Mouse (Mus musculus) hindbrain, embryonic 14.5 days (tissue): ENCODE data around the gene Glis2. TPM values are rescaled to one million over a fixed set of nuclear protein-coding genes. Genes with fewer than 3 reads are reported as not detected.
A peak's percentile ranks its signal among the peaks of the same experiment; 100 is the strongest.

Experiments used
- ATAC-seq: fragments of 200-750 bp; cut with Nextera tagmentation; 2 replicates; pipeline ENCODE4 v1.8.0; 2017; ENCODE audit warnings: moderate number of reproducible peaks, mild to moderate bottlenecking, moderate TSS enrichment, moderate library complexity; ENCODE audit not compliant: low FRiP score
- DNase-seq: peaks from one replicate; pipeline ENCODE4 v3.0.0-alpha.2; 2015; ENCODE audit warnings: low spot score
- H3K27ac ChIP-seq: fragments of 300-500 bp; sonication (generic); 2 replicates; pipeline ENCODE4 v1.5.1; 2014; ENCODE audit warnings: mild to moderate bottlenecking, moderate library complexity
- H3K27me3 ChIP-seq: fragments of 300-500 bp; sonication (generic); 2 replicates; pipeline ENCODE4 v1.6.1; 2014; ENCODE audit warnings: mild to moderate bottlenecking, low read length, mixed read lengths; ENCODE audit not compliant: control insufficient read depth, insufficient read depth
- H3K36me3 ChIP-seq: fragments of 300-500 bp; sonication (generic); replicated peaks from 2 replicates; pipeline ENCODE4 v1.6.1; 2014; ENCODE audit not compliant: control insufficient read depth, insufficient read depth
- H3K4me1 ChIP-seq: fragments of 300-500 bp; sonication (generic); replicated peaks from 2 replicates; pipeline ENCODE4 v1.6.1; 2014; ENCODE audit warnings: antibody characterized with exemption, low read length, mixed read lengths; ENCODE audit not compliant: control insufficient read depth, insufficient read depth
- H3K4me2 ChIP-seq: fragments of 300-500 bp; sonication (generic); replicated peaks from 2 replicates; pipeline ENCODE4 v1.6.1; 2014; ENCODE audit warnings: mild to moderate bottlenecking, moderate library complexity
- H3K4me3 ChIP-seq: fragments of 300-500 bp; sonication (generic); replicated peaks from 2 replicates; pipeline ENCODE4 v1.5.1; 2014; ENCODE audit warnings: mild to moderate bottlenecking, low read length
- H3K9ac ChIP-seq: fragments of 300-500 bp; sonication (generic); 2 replicates; pipeline ENCODE4 v1.6.1; 2014
- H3K9me3 ChIP-seq: fragments of 300-500 bp; sonication (generic); 2 replicates; pipeline ENCODE4 v1.6.1; 2016; ENCODE audit warnings: low read length; ENCODE audit not compliant: control insufficient read depth
- WGBS: fragments of 180-500 bp; shearing (Covaris S2); extraction: QIAGEN DNeasy Blood & Tissue Kit; methylation state at CpG from one replicate; pipeline ENCODE4 v1.1.7; 2014; 5-methylcytosine and 5-hydroxymethylcytosine counted together
- polyA plus RNA-seq: library from polyadenylated mRNA; unstranded; fragments of >200 nt; fragmentation: Nextera tagmentation; extraction: Ambion mirVana; gene quantifications from 2 replicates; pipeline ENCODE4 v1.2.1, GENCODE M21; 2014

Glis2 gene
- polyA plus RNA-seq, 1 experiment from 2014 or later, result 19.0 TPM

DNA sequence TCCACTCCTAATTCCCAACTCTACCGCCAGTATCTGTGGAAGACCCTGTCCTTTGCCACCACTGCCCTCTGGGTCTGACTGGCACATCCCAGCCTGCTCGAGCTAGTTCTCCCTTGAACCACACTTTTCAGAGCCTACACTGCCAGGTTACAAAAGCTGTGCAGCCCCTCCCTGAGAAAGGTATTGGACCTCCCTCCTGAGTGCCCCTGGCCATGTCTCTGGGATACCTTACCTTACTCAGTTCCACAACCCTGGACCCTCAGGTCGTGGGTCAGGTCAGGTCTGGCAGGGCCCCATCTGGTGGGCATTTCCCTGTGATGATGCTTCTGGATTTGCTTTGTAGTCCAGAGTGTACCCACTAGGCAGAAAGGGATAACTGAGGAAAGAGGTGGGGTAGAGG is 5.1 kb downstream of the Glis2 start:
- no peak overlapping the region for H3K4me3 ChIP-seq
- no peaks in the 10 kb centered on the region for H3K36me3 ChIP-seq
- no peak overlapping the region for H3K9ac ChIP-seq
- peaks cover 68% of the 10 kb centered on the region for H3K4me1 ChIP-seq
- 84% methylated on average over 3 of the region's 3 CpGs for WGBS
- H3K4me2 ChIP-seq, result no peak overlapping the region
- H3K27me3 ChIP-seq, result no peaks in the 10 kb centered on the region
- H3K27ac ChIP-seq, result no peak overlapping the region
- no peak for DNase-seq
- ATAC-seq, result no peak
- H3K9me3 ChIP-seq, result no peaks in the 10 kb centered on the region

DNA sequence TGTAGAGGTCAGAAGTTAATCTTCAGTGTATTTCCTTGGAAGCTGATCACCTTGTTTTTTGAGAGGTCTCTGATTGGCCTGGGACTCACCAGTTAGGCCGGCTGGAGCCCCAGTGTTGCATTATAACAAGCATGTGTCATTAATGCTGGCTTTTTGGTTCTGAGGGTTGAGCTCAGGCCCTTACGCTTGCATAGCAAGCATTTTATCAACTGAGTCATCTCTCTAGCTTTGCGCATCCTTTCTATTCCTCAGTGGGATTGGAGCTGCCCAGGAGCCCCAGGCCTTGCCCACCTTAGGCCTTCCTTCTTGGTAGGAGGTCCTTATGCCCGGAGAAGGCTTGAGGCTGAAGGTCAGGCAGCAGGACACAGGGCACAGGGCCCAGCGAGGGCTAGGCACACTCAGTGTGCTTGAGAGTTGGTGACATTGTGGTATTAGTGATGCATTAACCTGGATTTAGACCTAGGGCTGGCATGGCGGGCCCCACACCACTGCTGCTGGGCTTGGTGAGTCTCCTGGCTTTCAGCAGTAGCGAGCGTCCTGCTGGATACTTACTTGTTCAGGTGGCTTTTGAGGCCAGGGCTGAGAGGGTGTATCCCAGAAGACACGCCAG is 6.3 kb downstream of the Glis2 start:
- no peak for DNase-seq
- no peaks in the 10 kb centered on the region for H3K9me3 ChIP-seq
- H3K4me1 ChIP-seq, result peaks cover 65% of the 10 kb centered on the region
- ATAC-seq, result no peak
- H3K9ac ChIP-seq, result no peak overlapping the region
- no peak overlapping the region for H3K27ac ChIP-seq
- H3K36me3 ChIP-seq, result no peaks in the 10 kb centered on the region
- WGBS, result 82% methylated on average over 9 of the region's 9 CpGs
- H3K27me3 ChIP-seq, result no peaks in the 10 kb centered on the region
- no peak overlapping the region for H3K4me3 ChIP-seq
- H3K4me2 ChIP-seq, result no peak overlapping the region

DNA sequence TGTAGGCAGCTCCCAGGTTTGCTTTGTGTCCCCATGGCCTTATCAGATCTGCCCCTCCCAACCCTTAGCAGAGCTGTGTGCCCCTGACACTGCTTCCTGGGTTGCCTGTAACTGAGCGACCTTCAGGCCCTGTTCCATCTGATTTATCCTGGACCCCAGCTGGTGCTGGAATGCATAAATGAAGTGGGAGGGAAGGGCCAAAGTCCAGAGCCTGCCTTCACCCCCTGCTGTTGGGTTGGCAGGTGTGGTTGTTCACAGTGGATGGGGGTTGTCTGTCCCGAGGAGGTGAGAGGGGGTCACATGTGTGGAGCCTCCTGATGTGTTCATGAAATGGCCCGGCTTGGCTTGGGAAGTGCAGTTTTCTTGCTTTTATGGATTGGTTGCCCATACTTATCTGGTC is 7.7 kb downstream of the Glis2 start:
- Histone ChIP-seq H3K4me3 (no peak overlapping the region), H3K36me3 (no peaks in the 10 kb centered on the region), H3K4me1 (peaks cover 64% of the 10 kb centered on the region), H3K4me2 (no peak overlapping the region), H3K27me3 (no peaks in the 10 kb centered on the region), H3K9me3 (no peaks in the 10 kb centered on the region), H3K27ac (0 out of 2 replicates have a peak overlapping the region, but pooled peaks have one; percentile 3), H3K9ac (no peak overlapping the region)
- ATAC-seq (no peak), DNase-seq (no peak)
- 5% methylated on average over 3 of the region's 3 CpGs for WGBS

DNA sequence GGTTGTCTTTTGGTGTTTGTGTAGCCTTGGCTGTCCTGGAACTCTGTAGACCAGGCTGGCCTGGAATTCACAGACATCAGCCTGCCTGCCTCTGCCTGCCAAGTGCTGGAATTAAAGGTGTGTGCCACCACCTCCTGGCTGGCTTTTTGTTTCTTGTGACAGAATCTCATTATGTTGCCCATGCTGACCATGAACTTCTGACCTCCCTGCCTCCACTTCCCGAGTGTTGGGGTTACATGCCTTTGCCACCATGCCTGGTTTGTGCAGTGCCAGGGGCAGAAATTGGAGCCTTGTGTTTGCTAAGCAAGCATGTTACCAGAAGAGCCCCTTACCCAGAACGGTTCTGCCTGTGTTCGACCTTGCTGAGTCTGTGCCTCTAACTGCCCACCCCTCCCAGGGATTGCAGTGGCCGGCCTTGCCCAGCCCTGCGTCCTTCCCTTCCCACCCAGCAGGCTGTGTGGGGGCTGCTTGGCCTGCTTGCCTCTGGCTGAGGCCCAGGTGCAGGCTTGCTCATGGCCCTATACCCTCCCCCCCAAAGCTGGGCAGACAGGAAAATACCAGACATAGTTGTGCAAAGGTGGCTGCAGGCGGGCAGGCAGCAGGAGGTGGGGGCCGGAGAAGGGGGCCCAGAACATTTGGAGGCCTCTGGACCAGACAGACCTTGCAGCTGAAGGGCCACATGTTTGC is 8.4 kb downstream of the Glis2 start:
- Histone ChIP-seq H3K9me3 (no peaks in the 10 kb centered on the region), H3K4me1 (peaks cover 65% of the 10 kb centered on the region), H3K4me2 (no peak overlapping the region), H3K27me3 (no peaks in the 10 kb centered on the region), H3K4me3 (no peak overlapping the region), H3K27ac (0 out of 2 replicates have a peak overlapping the region, but pooled peaks have one; percentile 3), H3K9ac (peak overlapping the region; percentile 39), H3K36me3 (no peaks in the 10 kb centered on the region)
- DNase-seq, result no peak
- 44% methylated on average over 7 of the region's 7 CpGs for WGBS
- ATAC-seq, result no peak

DNA sequence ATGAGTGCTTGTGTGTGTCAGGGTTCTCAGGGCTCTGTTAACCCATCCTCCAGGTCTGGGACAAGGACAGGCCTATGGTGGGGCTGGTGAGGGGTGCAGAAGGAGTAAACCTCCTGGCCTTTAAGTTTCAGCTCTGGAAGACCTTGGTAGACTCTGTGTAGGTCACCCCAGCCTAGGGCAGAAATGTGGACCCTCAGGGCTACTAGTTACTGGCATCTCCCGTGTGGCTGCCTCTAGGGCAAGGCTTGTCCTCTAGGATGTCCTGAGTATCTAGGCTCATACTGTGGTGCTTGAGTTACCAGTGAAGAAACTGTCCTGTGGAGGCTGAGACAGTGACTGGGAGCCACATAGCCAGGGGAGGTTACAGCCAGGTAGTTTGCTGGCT is 8.9 kb downstream of the Glis2 start:
- 64% methylated on average over 1 of the region's 1 CpGs for WGBS
- Histone ChIP-seq H3K4me2 (no peak overlapping the region), H3K9ac (peak overlapping the region; percentile 39; the same call in 1 of the 2 replicates), H3K4me3 (no peak overlapping the region), H3K36me3 (0 out of 2 replicates have a peak, but pooled peaks cover under 1% of the 10 kb centered on the region), H3K4me1 (peaks cover 59% of the 10 kb centered on the region), H3K27me3 (no peaks in the 10 kb centered on the region), H3K9me3 (no peaks in the 10 kb centered on the region), H3K27ac (no peak overlapping the region)
- DNase-seq (no peak), ATAC-seq (no peak)

DNA sequence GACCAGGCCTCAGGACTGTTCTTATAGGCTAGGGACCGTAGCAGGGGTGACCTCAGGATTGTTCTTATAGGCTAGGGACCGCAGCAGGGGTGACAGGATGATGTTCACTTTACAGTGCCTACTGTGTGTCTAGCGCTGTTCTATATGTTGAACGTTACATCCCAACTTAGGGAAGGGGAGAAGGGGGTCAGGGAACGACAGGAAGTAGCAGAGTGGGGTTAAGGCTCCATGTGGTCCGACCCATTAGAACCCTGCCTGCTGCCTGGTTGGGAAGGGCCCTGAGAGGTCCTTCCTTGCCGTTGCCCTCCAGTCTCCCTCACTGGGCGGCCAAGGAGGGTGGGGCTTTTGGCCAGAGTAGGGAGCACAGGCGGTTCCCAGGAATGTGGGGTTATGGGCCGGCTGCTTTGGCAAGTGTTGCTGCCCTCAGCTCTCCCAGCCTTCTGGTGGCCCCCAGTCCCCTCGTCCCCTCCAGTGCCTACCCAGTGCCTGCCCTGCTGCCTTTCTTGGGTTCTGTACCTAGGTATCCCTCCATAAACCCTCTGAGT is 9.9 kb downstream of the Glis2 start:
- no peaks in the 10 kb centered on the region for H3K27me3 ChIP-seq
- H3K4me2 ChIP-seq, result no peak overlapping the region
- H3K9me3 ChIP-seq, result no peaks in the 10 kb centered on the region
- WGBS, result 74% methylated on average over 11 of the region's 11 CpGs
- H3K27ac ChIP-seq, result no peak overlapping the region
- no peak overlapping the region for H3K4me3 ChIP-seq
- 0 out of 2 replicates have a peak, but pooled peaks cover 8% of the 10 kb centered on the region for H3K36me3 ChIP-seq
- DNase-seq (no peak), ATAC-seq (no peak)
- H3K9ac ChIP-seq, result no peak overlapping the region
- H3K4me1 ChIP-seq, result peaks cover 50% of the 10 kb centered on the region

GRCm38 (mm10) chr16:4605514-4606131 is 11.1 kb downstream of the Glis2 start:
- H3K27me3 ChIP-seq, result no peaks in the 10 kb centered on the region
- no peak overlapping the region for H3K4me3 ChIP-seq
- H3K4me1 ChIP-seq, result peaks cover 50% of the 10 kb centered on the region
- H3K36me3 ChIP-seq, result peaks cover 18% of the 10 kb centered on the region; the same call in 1 of the 2 replicates
- no peak overlapping the region for H3K9ac ChIP-seq
- DNase-seq (no peak), ATAC-seq (no peak)
- H3K27ac ChIP-seq, result no peak overlapping the region
- no peaks in the 10 kb centered on the region for H3K9me3 ChIP-seq
- 48% methylated on average over 13 of the region's 13 CpGs for WGBS
- H3K4me2 ChIP-seq, result no peak overlapping the region

GRCm38 (mm10) chr16:4606431-4607084 is 12.0 kb downstream of the Glis2 start:
- Histone ChIP-seq H3K4me1 (peaks cover 50% of the 10 kb centered on the region), H3K4me3 (no peak overlapping the region), H3K36me3 (peaks cover 27% of the 10 kb centered on the region), H3K9ac (no peak overlapping the region), H3K9me3 (no peaks in the 10 kb centered on the region), H3K27me3 (no peaks in the 10 kb centered on the region), H3K27ac (peak overlapping the region; percentile 51), H3K4me2 (no peak overlapping the region)
- peak; percentile 25; the same call in 1 of the 2 replicates for ATAC-seq
- DNase-seq, result no peak
- 33% methylated on average over 5 of the region's 5 CpGs for WGBS
